Mouse (Mus musculus): ENCODE measurements around the gene Scarf2. TPM values are rescaled to one million over a fixed set of nuclear protein-coding genes. Genes with fewer than 3 reads are reported as not detected.

Gene Scarf2
- polyA plus RNA-seq, 1 experiment from 2014 or later, result 24.5 TPM

- Histone ChIP-seq H3K9me3 (replicated peaks) (no peaks in the 10 kb centered on the region), H3K36me3 (peaks cover 80% of the 10 kb centered on the region), H3K27me3 (ENCODE audit: low read depth, poor library complexity, severe bottlenecking) (peaks cover 6% of the 10 kb centered on the region; the same call in 1 of the 2 replicates), H3K4me3 (no peak overlapping the region), H3K27ac (no peak overlapping the region), H3K4me1 (no peaks in the 10 kb centered on the region)
- WGBS, result 94% methylated on average over 7 of the region's 7 CpGs
- no peak for DNase-seq (ENCODE audit: low spot score)
These were observed 45.4 kb downstream of the Scarf2 start for GRCm38 (mm10) chr16:17842437-17842836.

GRCm38 (mm10) chr16:17843701-17844365 is 46.8 kb downstream of the Scarf2 start:
- no peak overlapping the region for H3K27ac ChIP-seq
- WGBS, result 90% methylated on average over 10 of the region's 10 CpGs
- H3K36me3 ChIP-seq, result peaks cover 90% of the 10 kb centered on the region

GRCm38 (mm10) chr16:17848431-17848830 is 51.3 kb downstream of the Scarf2 start:
- WGBS, result 94% methylated on average over 6 of the region's 6 CpGs
- 0 out of 2 replicates have a peak overlapping the region, but pooled peaks have one; percentile 3 for H3K27ac ChIP-seq
- H3K4me3 ChIP-seq, result no peak overlapping the region
- no peaks in the 10 kb centered on the region for H3K4me1 ChIP-seq
- DNase-seq (ENCODE audit: low spot score), result no peak
- H3K36me3 ChIP-seq, result peaks cover 98% of the 10 kb centered on the region
- no peaks in the 10 kb centered on the region for H3K9me3 ChIP-seq (replicated peaks)
- no peaks in the 10 kb centered on the region for H3K27me3 ChIP-seq (ENCODE audit: low read depth, poor library complexity, severe bottlenecking)

More at GRCm38 (mm10) chr16:17843701-17844365, 46.8 kb downstream of the Scarf2 start:
- DNase-seq (ENCODE audit: low spot score), result no peak
- H3K9me3 ChIP-seq (replicated peaks), result no peaks in the 10 kb centered on the region
- H3K4me1 ChIP-seq, result no peaks in the 10 kb centered on the region
- H3K27me3 ChIP-seq (ENCODE audit: low read depth, poor library complexity, severe bottlenecking), result no peaks in the 10 kb centered on the region
- no peak overlapping the region for H3K4me3 ChIP-seq

GRCm38 (mm10) chr16:17848928-17849327 is 51.8 kb downstream of the Scarf2 start:
- DNase-seq (ENCODE audit: low spot score), result peak; percentile 45
- Histone ChIP-seq H3K4me1 (no peaks in the 10 kb centered on the region), H3K4me3 (no peak overlapping the region), H3K27ac (0 out of 2 replicates have a peak overlapping the region, but pooled peaks have one; percentile 3), H3K9me3 (replicated peaks) (no peaks in the 10 kb centered on the region), H3K36me3 (peaks cover 98% of the 10 kb centered on the region), H3K27me3 (ENCODE audit: low read depth, poor library complexity, severe bottlenecking) (no peaks in the 10 kb centered on the region)
- WGBS, result 45% methylated on average over 1 of the region's 1 CpGs

DNA sequence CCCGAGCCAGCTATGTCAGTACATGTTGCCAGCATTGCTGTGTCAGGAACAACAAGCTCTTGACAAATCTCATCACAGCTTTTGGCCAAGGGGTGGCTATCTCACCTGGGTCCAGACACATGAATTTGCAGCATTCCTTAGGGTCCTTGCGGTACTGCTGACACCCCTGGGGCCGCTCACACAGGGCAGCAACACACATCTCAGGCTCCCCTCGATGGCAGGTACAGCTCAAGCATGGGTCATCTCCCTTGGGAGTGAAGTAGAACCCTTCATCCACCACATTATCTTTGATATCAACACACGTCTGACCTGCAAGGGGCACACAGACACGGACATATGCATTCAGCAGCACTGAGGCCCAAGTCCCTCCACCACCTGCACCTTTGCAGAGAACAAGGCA is 52.4 kb downstream of the Scarf2 start:
- Histone ChIP-seq H3K27me3 (ENCODE audit: low read depth, poor library complexity, severe bottlenecking) (no peaks in the 10 kb centered on the region), H3K9me3 (replicated peaks) (no peaks in the 10 kb centered on the region), H3K4me1 (no peaks in the 10 kb centered on the region), H3K36me3 (peaks cover 98% of the 10 kb centered on the region), H3K27ac (no peak overlapping the region), H3K4me3 (no peak overlapping the region)
- no peak for DNase-seq (ENCODE audit: low spot score)
- WGBS, result 85% methylated on average over 6 of the region's 6 CpGs

GRCm38 (mm10) chr16:17851331-17851730 is 54.2 kb downstream of the Scarf2 start:
- WGBS, result 95% methylated on average over 5 of the region's 5 CpGs
- Histone ChIP-seq H3K4me3 (no peak overlapping the region), H3K36me3 (peaks cover 97% of the 10 kb centered on the region), H3K4me1 (no peaks in the 10 kb centered on the region), H3K27me3 (ENCODE audit: low read depth, poor library complexity, severe bottlenecking) (no peaks in the 10 kb centered on the region), H3K9me3 (replicated peaks) (no peaks in the 10 kb centered on the region), H3K27ac (no peak overlapping the region)
- no peak for DNase-seq (ENCODE audit: low spot score)

DNA sequence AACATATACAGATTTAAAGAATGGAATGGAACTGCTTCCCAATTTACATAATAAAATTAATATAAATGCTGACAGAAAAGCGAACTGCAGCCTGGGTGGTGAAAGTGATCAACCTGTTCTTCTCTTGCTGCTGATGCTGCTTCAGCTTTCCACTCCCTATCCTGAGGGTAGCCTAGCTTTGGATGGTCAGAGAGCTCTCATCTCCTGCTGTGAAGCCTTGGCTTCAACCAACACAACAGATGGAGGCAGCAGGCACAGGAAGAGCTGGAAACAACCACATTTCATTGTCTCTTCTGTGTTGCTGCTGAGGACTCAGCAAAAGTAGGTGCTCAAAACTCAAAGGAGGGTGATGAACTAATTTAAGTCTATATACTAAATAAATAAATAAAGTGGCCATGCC is 54.8 kb downstream of the Scarf2 start:
- Histone ChIP-seq H3K4me3 (no peak overlapping the region), H3K27me3 (ENCODE audit: low read depth, poor library complexity, severe bottlenecking) (no peaks in the 10 kb centered on the region), H3K4me1 (no peaks in the 10 kb centered on the region), H3K9me3 (replicated peaks) (no peaks in the 10 kb centered on the region), H3K36me3 (peaks cover 97% of the 10 kb centered on the region), H3K27ac (no peak overlapping the region)
- 100% methylated on average over 1 of the region's 1 CpGs for WGBS
- no peak for DNase-seq (ENCODE audit: low spot score)

- no peaks in the 10 kb centered on the region for H3K27me3 ChIP-seq (ENCODE audit: low read depth, poor library complexity, severe bottlenecking)
- no peak overlapping the region for H3K4me3 ChIP-seq
- WGBS, result 84% methylated on average over 2 of the region's 2 CpGs
- no peaks in the 10 kb centered on the region for H3K4me1 ChIP-seq
- H3K27ac ChIP-seq, result no peak overlapping the region
- no peaks in the 10 kb centered on the region for H3K9me3 ChIP-seq (replicated peaks)
- no peak for DNase-seq (ENCODE audit: low spot score)
- H3K36me3 ChIP-seq, result peaks cover 97% of the 10 kb centered on the region
These were observed 56.2 kb downstream of the Scarf2 start for GRCm38 (mm10) chr16:17853263-17853662.

DNA sequence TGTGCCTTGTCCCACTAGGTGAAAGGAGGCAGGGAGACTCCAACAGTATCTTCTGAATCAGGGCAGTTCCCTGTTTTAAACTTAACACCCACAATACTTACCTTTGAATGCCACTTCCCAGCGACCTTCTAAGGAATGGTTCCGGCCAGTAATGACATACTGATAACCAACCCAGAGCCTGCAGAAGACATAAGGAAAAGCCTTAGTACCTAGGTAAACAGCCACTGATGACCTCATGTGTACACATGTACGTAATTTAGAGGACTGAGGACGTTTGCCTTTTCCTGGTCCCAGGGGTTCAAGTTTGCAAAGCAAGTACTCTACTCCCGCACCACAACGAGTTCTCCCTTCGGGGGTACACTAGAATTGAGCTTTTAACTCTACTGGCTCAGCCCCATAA is 60.1 kb downstream of the Scarf2 start:
- Histone ChIP-seq H3K4me3 (no peak overlapping the region), H3K9me3 (replicated peaks) (no peaks in the 10 kb centered on the region), H3K27ac (no peak overlapping the region), H3K36me3 (peaks cover 96% of the 10 kb centered on the region), H3K27me3 (ENCODE audit: low read depth, poor library complexity, severe bottlenecking) (no peaks in the 10 kb centered on the region), H3K4me1 (no peaks in the 10 kb centered on the region)
- 94% methylated on average over 7 of the region's 7 CpGs for WGBS
- DNase-seq (ENCODE audit: low spot score), result no peak

Other genes with a start within 250 kb of the Scarf2 start
- not detected in 2 replicates for gene Lrrc74b, start 236.0 kb upstream of the Scarf2 start, polyA plus RNA-seq (2016; fragmentation: Nextera tagmentation; extraction: Ambion mirVana)
- gene P2rx6, start 235.4 kb upstream of the Scarf2 start, polyA plus RNA-seq (2016; fragmentation: Nextera tagmentation; extraction: Ambion mirVana), result 0.08 TPM in 1 of 2 replicates, not detected in the other
- gene Slc7a4, start 214.1 kb upstream of the Scarf2 start, polyA plus RNA-seq (2016; fragmentation: Nextera tagmentation; extraction: Ambion mirVana), result 0.44 and 0.81 TPM in 2 replicates
- gene Smpd4, start 177.9 kb upstream of the Scarf2 start, polyA plus RNA-seq (2016; fragmentation: Nextera tagmentation; extraction: Ambion mirVana), result 74.3 and 74.4 TPM in 2 replicates
- 6.0 and 8.7 TPM in 2 replicates for gene Ccdc74a, start 150.8 kb upstream of the Scarf2 start, polyA plus RNA-seq (2016; fragmentation: Nextera tagmentation; extraction: Ambion mirVana)
- 53.2 and 55.1 TPM in 2 replicates for gene Med15, start 64.4 kb upstream of the Scarf2 start, polyA plus RNA-seq (2016; fragmentation: Nextera tagmentation; extraction: Ambion mirVana)
- gene Klhl22, start 37.7 kb upstream of the Scarf2 start, polyA plus RNA-seq (2016; fragmentation: Nextera tagmentation; extraction: Ambion mirVana), result 70.4 and 81.3 TPM in 2 replicates
- gene B830017H08Rik, start 35.8 kb downstream of the Scarf2 start, polyA plus RNA-seq (2016; fragmentation: Nextera tagmentation; extraction: Ambion mirVana), result 0.55 and 0.61 TPM in 2 replicates
- 2.5 and 3.4 TPM in 2 replicates for gene Car15, start 41.1 kb downstream of the Scarf2 start, polyA plus RNA-seq (2016; fragmentation: Nextera tagmentation; extraction: Ambion mirVana)
- gene Gm20518, start 94.4 kb downstream of the Scarf2 start, polyA plus RNA-seq (2016; fragmentation: Nextera tagmentation; extraction: Ambion mirVana), result 0.34 and 0.44 TPM in 2 replicates
- 0.04 and 0.05 TPM in 2 replicates for gene Tssk1, start 96.9 kb downstream of the Scarf2 start, polyA plus RNA-seq (2016; fragmentation: Nextera tagmentation; extraction: Ambion mirVana)
- 100 and 116 TPM in 2 replicates for gene Dgcr2, start 101.3 kb downstream of the Scarf2 start, polyA plus RNA-seq (2016; fragmentation: Nextera tagmentation; extraction: Ambion mirVana)
- not detected in 2 replicates for gene Tssk2, start 101.4 kb downstream of the Scarf2 start, polyA plus RNA-seq (2016; fragmentation: Nextera tagmentation; extraction: Ambion mirVana)
- 56.0 and 63.4 TPM in 2 replicates for gene Ess2, start 114.1 kb downstream of the Scarf2 start, polyA plus RNA-seq (2016; fragmentation: Nextera tagmentation; extraction: Ambion mirVana)
- gene Gsc2, start 117.8 kb downstream of the Scarf2 start, polyA plus RNA-seq (2016; fragmentation: Nextera tagmentation; extraction: Ambion mirVana), result 0.13 TPM in 1 of 2 replicates, not detected in the other
- 94.2 and 103 TPM in 2 replicates for gene Slc25a1, start 130.9 kb downstream of the Scarf2 start, polyA plus RNA-seq (2016; fragmentation: Nextera tagmentation; extraction: Ambion mirVana)
- not detected in 2 replicates for gene Vpreb2, start 183.1 kb downstream of the Scarf2 start, polyA plus RNA-seq (2016; fragmentation: Nextera tagmentation; extraction: Ambion mirVana)

Measured in limb, embryonic 10.5 days (tissue).